Mouse (Mus musculus) forebrain, embryonic 14.5 days (tissue): ENCODE data around the gene Alg9. TPM values are rescaled to one million over a fixed set of nuclear protein-coding genes. Genes with fewer than 3 reads are reported as not detected.
A peak's percentile ranks its signal among the peaks of the same experiment; 100 is the strongest.

Source experiments
- ATAC-seq: fragments of 200-750 bp; cut with Nextera tagmentation; 2 replicates; pipeline ENCODE4 v1.8.0; 2017; ENCODE audit warnings: mild to moderate bottlenecking, moderate library complexity
- DNase-seq: peaks from one replicate; pipeline ENCODE4 v3.0.0-alpha.2; 2015; ENCODE audit warnings: low spot score
- H3K27ac ChIP-seq: fragments of 300-500 bp; sonication (generic); 2 replicates; pipeline ENCODE4 v1.5.1; 2014; ENCODE audit warnings: low read depth, mild to moderate bottlenecking, control low read depth, low read length, moderate library complexity
- H3K27me3 ChIP-seq: fragments of 300-500 bp; sonication (generic); replicated peaks from 2 replicates; pipeline ENCODE4 v1.6.1; 2014; ENCODE audit warnings: low read length, control low read depth, mixed read lengths; ENCODE audit not compliant: control insufficient read depth, insufficient read depth
- H3K36me3 ChIP-seq: fragments of 300-500 bp; sonication (generic); 2 replicates; pipeline ENCODE4 v1.6.1; 2014; ENCODE audit warnings: low read length, control low read depth; ENCODE audit not compliant: control insufficient read depth, insufficient read depth
- H3K4me1 ChIP-seq: fragments of 300-500 bp; sonication (generic); 2 replicates; pipeline ENCODE4 v1.6.1; 2014; ENCODE audit warnings: antibody characterized with exemption, low read length, control low read depth; ENCODE audit not compliant: control insufficient read depth, insufficient read depth
- H3K4me2 ChIP-seq: fragments of 300-500 bp; sonication (generic); 2 replicates; pipeline ENCODE4 v1.6.1; 2014; ENCODE audit warnings: mild to moderate bottlenecking, control low read depth, low read length
- H3K4me3 ChIP-seq: fragments of 300-500 bp; sonication (generic); 2 replicates; pipeline ENCODE4 v1.5.1; 2014; ENCODE audit warnings: low read depth, low read length, control low read depth
- H3K9ac ChIP-seq: fragments of 300-500 bp; sonication (generic); 2 replicates; pipeline ENCODE4 v1.6.1; 2014; ENCODE audit warnings: mild to moderate bottlenecking, low read length, control low read depth, moderate library complexity
- H3K9me3 ChIP-seq: fragments of 300-500 bp; sonication (generic); replicated peaks from 2 replicates; pipeline ENCODE4 v1.6.1; 2016; ENCODE audit warnings: low read length, control low read depth, mixed read lengths; ENCODE audit not compliant: control insufficient read depth
- WGBS: fragments of 180-500 bp; shearing (Covaris S2); extraction: QIAGEN DNeasy Blood & Tissue Kit; methylation state at CpG from one replicate; pipeline ENCODE4 v1.1.7; 2014; 5-methylcytosine and 5-hydroxymethylcytosine counted together
- polyA plus RNA-seq: library from polyadenylated mRNA; unstranded; fragments of >200 nt; fragmentation: Nextera tagmentation; extraction: Ambion mirVana; gene quantifications from 2 replicates; pipeline ENCODE4 v1.2.1, GENCODE M21; 2014

The Alg9 gene
- polyA plus RNA-seq, 1 experiment from 2014 or later = 49.2 TPM

DNA sequence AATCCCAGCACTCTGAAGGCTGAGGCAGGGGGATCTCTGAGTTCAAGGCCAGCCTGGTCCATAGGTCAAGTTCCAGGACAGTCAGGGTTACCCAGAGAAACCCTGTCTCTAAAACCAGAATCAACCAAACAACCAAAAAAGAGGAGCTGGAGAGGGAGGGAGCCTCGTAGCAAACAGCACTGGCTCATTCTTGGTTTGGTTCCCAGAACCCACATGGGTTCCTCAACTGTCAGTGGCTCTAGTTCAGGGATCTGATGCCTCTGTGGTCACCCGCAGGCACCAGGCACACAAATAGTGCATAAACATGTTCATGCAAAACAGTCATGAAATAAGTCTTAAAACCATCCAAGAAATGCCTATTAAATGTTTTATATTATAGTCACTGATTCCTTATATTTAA lies 93.4 kb downstream of the Alg9 start:
- Histone ChIP-seq H3K36me3 (peaks cover 85% of the 10 kb centered on the region), H3K9me3 (no peaks in the 10 kb centered on the region), H3K27me3 (no peaks in the 10 kb centered on the region), H3K4me1 (no peaks in the 10 kb centered on the region), H3K4me2 (no peak overlapping the region), H3K27ac (no peak overlapping the region), H3K4me3 (no peak overlapping the region), H3K9ac (no peak overlapping the region)
- DNase-seq (no peak), ATAC-seq (no peak)
- WGBS = 82% methylated on average over 2 of the region's 2 CpGs

DNA sequence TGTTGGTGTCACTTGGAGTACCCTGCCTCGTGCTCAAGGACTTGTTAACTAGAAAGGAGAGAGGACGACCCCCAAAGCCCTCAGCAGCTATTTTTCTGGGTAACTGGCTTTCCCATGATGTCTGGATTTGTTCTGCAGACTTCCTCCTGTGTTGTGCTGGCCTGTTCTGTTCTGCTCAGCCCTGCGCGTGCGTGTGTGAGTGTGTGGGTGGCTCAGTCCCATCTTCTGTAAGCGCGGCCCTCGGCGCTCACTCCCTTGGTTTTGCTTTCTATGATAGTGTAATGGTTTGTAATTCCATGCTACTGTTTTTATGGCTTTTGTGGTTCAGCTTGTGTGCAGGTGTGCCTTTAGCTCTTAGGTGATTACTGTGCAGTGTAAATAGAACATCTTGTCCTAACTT lies 98.4 kb downstream of the Alg9 start:
- peaks cover 73% of the 10 kb centered on the region for H3K36me3 ChIP-seq
- H3K9me3 ChIP-seq = no peaks in the 10 kb centered on the region
- ATAC-seq (no peak), DNase-seq (no peak)
- H3K4me3 ChIP-seq = no peak overlapping the region
- 91% methylated on average over 9 of the region's 9 CpGs for WGBS
- no peak overlapping the region for H3K27ac ChIP-seq
- no peak overlapping the region for H3K4me2 ChIP-seq
- H3K9ac ChIP-seq = no peak overlapping the region
- H3K27me3 ChIP-seq = no peaks in the 10 kb centered on the region
- no peaks in the 10 kb centered on the region for H3K4me1 ChIP-seq

DNA sequence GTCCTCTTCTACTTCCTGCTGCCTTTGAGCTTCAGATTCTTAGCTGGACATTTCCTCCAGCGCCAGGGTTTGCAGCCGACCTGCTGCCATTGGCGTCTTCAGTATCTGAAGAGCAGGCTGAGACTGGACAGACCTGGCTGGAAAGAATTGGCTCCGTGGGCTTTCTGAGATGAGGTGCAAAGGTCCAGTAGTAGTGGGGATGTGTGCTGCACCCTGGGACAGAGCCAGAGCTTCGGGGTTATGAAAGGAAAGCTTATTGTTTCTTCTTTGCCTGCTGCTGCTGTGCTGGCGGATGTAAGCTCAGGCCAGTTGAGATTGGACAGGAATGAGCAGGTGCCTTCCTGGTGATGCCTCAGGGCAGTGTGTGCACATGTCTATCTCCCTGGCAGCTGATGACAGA lies 99.2 kb downstream of the Alg9 start:
- DNase-seq = no peak
- H3K4me3 ChIP-seq = no peak overlapping the region
- WGBS = 90% methylated on average over 6 of the region's 6 CpGs
- H3K4me2 ChIP-seq = no peak overlapping the region
- peaks cover 73% of the 10 kb centered on the region for H3K36me3 ChIP-seq
- no peak for ATAC-seq
- H3K9ac ChIP-seq = no peak overlapping the region
- H3K27ac ChIP-seq = no peak overlapping the region
- no peaks in the 10 kb centered on the region for H3K27me3 ChIP-seq
- H3K4me1 ChIP-seq = no peaks in the 10 kb centered on the region
- no peaks in the 10 kb centered on the region for H3K9me3 ChIP-seq

DNA sequence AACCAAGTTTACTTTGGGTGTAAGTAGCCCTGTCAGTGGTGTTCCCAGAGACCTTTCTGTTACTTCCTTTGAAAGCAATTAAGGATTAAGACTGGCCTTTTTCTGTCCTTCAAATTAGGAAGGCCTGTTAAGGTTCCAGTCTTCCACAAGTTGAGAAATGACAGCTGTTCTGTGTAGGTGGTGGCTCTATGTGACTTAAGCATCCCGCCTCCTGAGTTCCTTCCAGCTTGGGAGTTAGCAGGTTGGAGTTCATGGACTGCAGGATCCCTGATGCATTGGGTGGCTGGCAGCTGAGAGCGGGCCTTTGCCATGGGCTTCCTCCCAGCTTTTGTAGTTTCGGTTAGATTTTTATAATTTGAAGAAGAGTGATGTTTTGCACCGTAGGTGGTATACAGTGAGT lies 100.7 kb downstream of the Alg9 start:
- no peaks in the 10 kb centered on the region for H3K27me3 ChIP-seq
- DNase-seq (no peak), ATAC-seq (no peak)
- H3K36me3 ChIP-seq = peaks cover 76% of the 10 kb centered on the region
- no peak overlapping the region for H3K9ac ChIP-seq
- no peaks in the 10 kb centered on the region for H3K9me3 ChIP-seq
- H3K4me2 ChIP-seq = no peak overlapping the region
- H3K4me1 ChIP-seq = no peaks in the 10 kb centered on the region
- WGBS = 97% methylated on average over 4 of the region's 4 CpGs
- no peak overlapping the region for H3K27ac ChIP-seq
- H3K4me3 ChIP-seq = no peak overlapping the region

DNA sequence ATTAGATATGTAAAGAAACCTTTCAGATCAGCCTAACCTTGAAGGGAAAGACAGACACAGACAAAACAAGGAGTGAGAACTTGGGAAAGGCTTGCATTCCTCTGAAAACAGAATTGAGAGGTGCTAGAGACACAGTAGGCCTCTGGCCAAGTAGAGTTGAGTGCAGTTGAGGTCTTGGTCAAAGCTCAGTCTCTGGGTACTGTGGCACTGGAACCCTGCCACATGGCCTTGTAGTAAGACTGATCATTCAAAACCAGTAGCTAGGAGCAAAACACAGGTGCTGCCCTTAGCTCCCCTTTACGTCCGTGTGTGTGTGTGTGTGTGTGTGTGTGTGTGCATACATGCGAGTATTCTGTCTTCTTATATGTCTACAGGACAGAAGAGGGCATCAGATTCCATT lies 101.5 kb downstream of the Alg9 start:
- no peak for ATAC-seq
- no peak for DNase-seq
- no peak overlapping the region for H3K27ac ChIP-seq
- H3K4me1 ChIP-seq = no peaks in the 10 kb centered on the region
- no peaks in the 10 kb centered on the region for H3K9me3 ChIP-seq
- no peak overlapping the region for H3K9ac ChIP-seq
- H3K36me3 ChIP-seq = peaks cover 75% of the 10 kb centered on the region
- WGBS = 98% methylated on average over 3 of the region's 3 CpGs
- H3K4me2 ChIP-seq = no peak overlapping the region
- no peaks in the 10 kb centered on the region for H3K27me3 ChIP-seq
- H3K4me3 ChIP-seq = no peak overlapping the region

DNA sequence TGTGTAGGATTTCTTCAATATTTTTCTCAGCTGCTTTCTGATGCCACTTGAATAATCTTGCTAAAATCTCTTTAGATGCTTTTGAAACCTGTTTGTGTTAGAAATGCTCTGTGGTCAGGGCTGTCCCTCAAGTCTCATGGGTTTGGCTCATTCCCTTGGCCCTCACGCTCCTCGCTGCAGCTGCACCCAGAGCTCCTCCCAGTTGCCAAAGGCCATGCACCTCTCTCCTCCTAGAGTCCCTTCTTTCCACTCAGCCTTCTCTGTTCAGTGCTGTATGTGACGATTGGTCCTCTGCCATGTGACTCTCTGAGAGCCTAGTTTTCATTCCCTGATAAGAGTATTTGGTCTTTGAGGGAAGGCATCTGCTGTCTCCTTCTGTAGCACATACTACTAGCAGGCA lies 102.6 kb downstream of the Alg9 start:
- ATAC-seq = no peak
- WGBS = 91% methylated on average over 3 of the region's 3 CpGs
- no peak overlapping the region for H3K27ac ChIP-seq
- H3K9ac ChIP-seq = no peak overlapping the region
- no peaks in the 10 kb centered on the region for H3K4me1 ChIP-seq
- no peak for DNase-seq
- H3K36me3 ChIP-seq = peaks cover 84% of the 10 kb centered on the region
- no peaks in the 10 kb centered on the region for H3K27me3 ChIP-seq
- no peaks in the 10 kb centered on the region for H3K9me3 ChIP-seq
- no peak overlapping the region for H3K4me3 ChIP-seq
- H3K4me2 ChIP-seq = no peak overlapping the region

DNA sequence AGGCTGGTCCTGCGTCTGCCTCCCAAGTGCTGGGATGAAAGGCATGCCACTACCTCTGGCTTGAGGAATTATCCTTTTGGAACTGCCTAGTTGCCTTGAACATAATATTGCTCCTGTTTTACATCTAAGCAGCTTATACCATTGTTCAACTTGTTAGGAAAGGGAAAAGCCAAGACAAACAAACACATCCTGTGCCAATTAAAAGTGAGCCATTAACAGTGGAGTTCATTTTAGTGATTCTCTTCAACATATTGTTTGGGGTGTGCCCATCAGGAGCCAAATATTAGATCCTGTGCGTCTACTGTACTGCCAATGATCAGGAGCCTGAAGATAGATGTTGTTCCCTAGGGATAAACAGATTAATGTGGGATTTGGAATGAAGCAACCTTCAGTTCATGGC lies 107.4 kb downstream of the Alg9 start:
- Histone ChIP-seq H3K4me2 (no peak overlapping the region), H3K27me3 (no peaks in the 10 kb centered on the region), H3K4me3 (no peak overlapping the region), H3K36me3 (peaks cover 69% of the 10 kb centered on the region), H3K9me3 (no peaks in the 10 kb centered on the region), H3K4me1 (peaks cover 11% of the 10 kb centered on the region; the same call in 1 of the 2 replicates), H3K9ac (no peak overlapping the region), H3K27ac (no peak overlapping the region)
- DNase-seq = no peak
- ATAC-seq = no peak
- 83% methylated on average over 2 of the region's 2 CpGs for WGBS

DNA sequence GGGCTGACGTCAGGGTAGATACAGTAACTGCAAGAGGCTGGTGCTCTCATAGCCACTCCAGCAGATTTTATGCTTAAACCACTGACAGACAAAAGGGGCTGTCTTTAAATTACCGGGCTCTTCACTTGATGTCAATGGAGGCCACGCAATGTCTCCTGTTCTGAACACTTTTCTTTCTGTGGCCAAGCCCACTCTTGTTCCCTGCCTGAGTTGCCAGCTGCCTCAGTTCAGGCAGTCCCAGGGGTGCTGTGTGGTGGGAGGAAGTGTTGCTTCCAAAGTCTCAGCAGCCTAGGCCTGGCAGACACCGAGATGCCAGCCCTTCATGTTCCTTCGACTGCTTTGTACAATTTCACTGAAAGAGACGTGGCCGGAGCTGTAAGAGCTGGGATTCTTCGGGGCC lies 109.3 kb downstream of the Alg9 start:
- peaks cover 51% of the 10 kb centered on the region for H3K36me3 ChIP-seq
- no peak for ATAC-seq
- no peak for DNase-seq

DNA sequence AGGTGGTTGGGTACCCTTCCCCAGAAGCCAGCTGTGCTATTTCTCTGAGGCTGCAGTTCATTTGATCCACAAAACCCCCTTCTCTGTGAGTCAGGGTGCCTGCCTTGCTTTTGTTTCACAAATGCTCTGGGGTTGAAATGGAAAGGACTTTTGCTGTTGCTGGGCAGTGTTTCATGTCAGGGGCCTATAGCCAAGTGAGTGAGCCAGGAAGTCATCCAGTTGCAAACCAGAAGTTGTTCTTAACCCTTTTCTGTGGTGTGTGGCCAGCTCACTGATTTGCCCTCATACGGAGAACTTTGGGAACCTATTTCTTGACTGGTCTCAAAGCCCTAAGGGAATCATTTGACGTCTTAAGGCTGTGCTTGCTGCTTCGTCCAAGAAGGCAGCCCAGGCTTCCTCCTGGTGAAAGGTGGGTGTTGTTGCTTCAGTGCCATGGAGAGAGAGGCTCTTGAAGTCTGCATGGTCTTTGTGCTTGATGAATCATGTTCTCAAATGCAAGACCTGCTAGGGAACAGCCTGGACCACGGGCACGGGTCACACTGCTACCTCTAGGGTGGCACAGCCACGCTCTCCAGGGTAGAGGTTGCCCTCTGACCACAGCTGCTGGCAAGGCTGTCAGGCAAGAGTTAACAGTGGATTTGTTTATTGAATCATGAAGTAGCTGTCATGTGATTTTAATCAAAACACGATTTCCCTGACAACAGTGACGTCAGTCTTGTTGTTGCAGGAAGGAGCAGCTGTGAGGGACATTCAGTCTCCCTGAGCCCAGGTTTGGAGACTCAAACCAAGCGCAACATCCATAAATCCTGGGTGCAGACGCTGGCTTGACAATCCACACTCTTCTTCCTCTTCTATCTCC lies 110.2 kb downstream of the Alg9 start:
- ATAC-seq (peak; percentile 36; the same call in 1 of the 2 replicates), DNase-seq (peak; percentile 73)
- H3K9ac ChIP-seq = no peak overlapping the region
- WGBS = 75% methylated on average over 10 of the region's 10 CpGs
- H3K4me2 ChIP-seq = no peak overlapping the region
- peaks cover 42% of the 10 kb centered on the region for H3K36me3 ChIP-seq
- H3K27ac ChIP-seq = peak overlapping the region; percentile 60
- H3K27me3 ChIP-seq = no peaks in the 10 kb centered on the region
- H3K4me1 ChIP-seq = peaks cover 11% of the 10 kb centered on the region; the same call in 1 of the 2 replicates
- H3K4me3 ChIP-seq = no peak overlapping the region
- no peaks in the 10 kb centered on the region for H3K9me3 ChIP-seq

More for the DNA sequence above, 109.3 kb downstream of the Alg9 start:
- no peaks in the 10 kb centered on the region for H3K27me3 ChIP-seq
- WGBS = 82% methylated on average over 8 of the region's 8 CpGs
- no peak overlapping the region for H3K4me3 ChIP-seq
- H3K4me2 ChIP-seq = no peak overlapping the region
- H3K27ac ChIP-seq = no peak overlapping the region
- peaks cover 11% of the 10 kb centered on the region; the same call in 1 of the 2 replicates for H3K4me1 ChIP-seq
- no peaks in the 10 kb centered on the region for H3K9me3 ChIP-seq
- H3K9ac ChIP-seq = no peak overlapping the region
